Mouse (Mus musculus) myocyte (in vitro differentiated cells): Measurements from ENCODE around the gene Mrpl33. TPM values are rescaled to one million over a fixed set of nuclear protein-coding genes. Genes with fewer than 3 reads are reported as not detected.

Experiments
- H3K27me3 ChIP-seq: one replicate; pipeline ENCODE4 v1.6.1; 2011; ENCODE audit not compliant: control insufficient read depth, insufficient read depth, insufficient read length
- H3K36me3 ChIP-seq: one replicate; pipeline ENCODE4 v1.6.1; 2011; ENCODE audit not compliant: control insufficient read depth, insufficient read depth
- H3K4me2 ChIP-seq: one replicate; pipeline ENCODE4 v1.6.1; 2011; ENCODE audit warnings: low read depth, control low read depth
- H3K4me3 ChIP-seq: one replicate; pipeline ENCODE4 v1.5.1; 2011; ENCODE audit warnings: mild to moderate bottlenecking, control low read depth, moderate library complexity
- H3K79me2 ChIP-seq: one replicate; pipeline ENCODE4 v1.6.1; 2011; ENCODE audit not compliant: control insufficient read depth, insufficient read depth
- H3ac ChIP-seq: one replicate; pipeline ENCODE4 v1.6.1; 2011; ENCODE audit not compliant: control insufficient read depth, insufficient read length
- CEBPB ChIP-seq: IDR thresholded peaks from 2 replicates; pipeline ENCODE4 v1.6.1; 2011; ENCODE audit warnings: mild to moderate bottlenecking, moderate library complexity; ENCODE audit not compliant: poor library complexity, insufficient read depth, severe bottlenecking
- E2F4 ChIP-seq: IDR thresholded peaks from one replicate; pipeline ENCODE4 v1.6.1; 2011; ENCODE audit warnings: mild to moderate bottlenecking, control low read depth, moderate library complexity; ENCODE audit not compliant: insufficient read depth
- MAX ChIP-seq: IDR thresholded peaks from one replicate; pipeline ENCODE4 v1.6.1; 2011; ENCODE audit warnings: low read depth, mild to moderate bottlenecking, control low read depth
- MYOD1 ChIP-seq, 3 experiments: IDR thresholded peaks; one replicate each; pipeline ENCODE4 v1.6.1; 2011; ENCODE audit warnings: control low read depth in 2 of 3, low read depth in 2 of 3, mild to moderate bottlenecking in 2 of 3, moderate library complexity in 1 of 3; ENCODE audit not compliant: insufficient read length in 2 of 3, control insufficient read depth in 1 of 3
- MYOG ChIP-seq, 3 experiments: IDR thresholded peaks; one replicate each; pipeline ENCODE4 v1.6.1; 2011; ENCODE audit warnings: control low read depth in 2 of 3, low read depth in 2 of 3, mild to moderate bottlenecking in 2 of 3; ENCODE audit not compliant: insufficient read length in 2 of 3, control insufficient read depth in 1 of 3, insufficient read depth in 1 of 3
- POLR2A ChIP-seq: IDR thresholded peaks from one replicate; pipeline ENCODE4 v1.6.1; 2011; ENCODE audit warnings: low read depth, mild to moderate bottlenecking, control low read depth, moderate library complexity; ENCODE audit not compliant: insufficient read length
- POLR2AphosphoS2 ChIP-seq: IDR thresholded peaks from one replicate; pipeline ENCODE4 v1.6.1; 2011; ENCODE audit warnings: low read depth, control low read depth; ENCODE audit not compliant: insufficient read length
- REST ChIP-seq: IDR thresholded peaks from one replicate; pipeline ENCODE4 v1.6.1; 2011; ENCODE audit warnings: mild to moderate bottlenecking, control low read depth, moderate library complexity; ENCODE audit not compliant: insufficient read depth, insufficient read length
- SRF ChIP-seq: IDR thresholded peaks from one replicate; pipeline ENCODE4 v1.6.1; 2011; ENCODE audit warnings: low read depth; ENCODE audit not compliant: control insufficient read depth, insufficient read length
- TCF12 ChIP-seq: IDR thresholded peaks from one replicate; pipeline ENCODE4 v1.6.1; 2011; ENCODE audit warnings: mild to moderate bottlenecking, control low read depth; ENCODE audit not compliant: poor library complexity, insufficient read depth, severe bottlenecking
- TCF3 ChIP-seq: IDR thresholded peaks from one replicate; pipeline ENCODE4 v1.6.1; 2011; ENCODE audit warnings: low read depth, control low read depth; ENCODE audit not compliant: insufficient read length
- USF1 ChIP-seq: IDR thresholded peaks from one replicate; pipeline ENCODE4 v1.6.1; 2011; ENCODE audit warnings: low read depth, mild to moderate bottlenecking, control low read depth, moderate library complexity
- polyA plus RNA-seq: library from polyadenylated mRNA; unstranded; fragments of >200 nt; fragmentation: generic; extraction: Trizol; gene quantifications from one replicate; pipeline ENCODE4 v1.2.1, GENCODE M21; 2012; ENCODE audit warnings: missing spikeins

Gene Mrpl33
- 241 TPM for polyA plus RNA-seq

- Histone ChIP-seq H3K4me3 (no peak within 1 kb of the TSS), H3K27me3 (no peaks in the 10 kb centered on the region), H3K79me2 (no peaks in the 10 kb centered on the region), H3K4me2 (no peak within 1 kb of the TSS), H3ac (no peak within 1 kb of the TSS), H3K36me3 (no peaks in the 10 kb centered on the region)
- no peak for TF ChIP-seq TCF12
- TF ChIP-seq MAX, result no peak
Observed at GRCm38 (mm10) chr5:31596481-31597429, at the start of gene Mrpl33. TSS of gene Mrpl33 (plus strand) at chr5:31596935.

- Histone ChIP-seq H3K79me2 (no peaks in the 10 kb centered on the region), H3K36me3 (peaks cover 22% of the 10 kb centered on the region), H3K4me3 (no peak overlapping the region), H3ac (no peak overlapping the region), H3K27me3 (no peaks in the 10 kb centered on the region), H3K4me2 (no peak overlapping the region)
- TF ChIP-seq MYOG (IDR thresholded peaks at IDR 0.05; ENCODE audit: control insufficient read depth in 1 of 3, insufficient read depth in 1 of 3, insufficient read length in 2 of 3, low read depth in 2 of 3), result no peak
Observed at GRCm38 (mm10) chr5:31559401-31559800, 37.3 kb upstream of the Mrpl33 start.

GRCm38 (mm10) chr5:31560352-31560751 lies 36.4 kb upstream of the Mrpl33 start:
- Histone ChIP-seq H3ac (no peak overlapping the region), H3K36me3 (peaks cover 12% of the 10 kb centered on the region), H3K27me3 (no peaks in the 10 kb centered on the region), H3K4me2 (no peak overlapping the region), H3K4me3 (no peak overlapping the region), H3K79me2 (no peaks in the 10 kb centered on the region)
- no peak for TF ChIP-seq MYOG (IDR thresholded peaks at IDR 0.05; ENCODE audit: control insufficient read depth in 1 of 3, insufficient read depth in 1 of 3, insufficient read length in 2 of 3, low read depth in 2 of 3)
- TF ChIP-seq E2F4, result no peak
- TF ChIP-seq SRF, result no peak
- no peak for TF ChIP-seq REST
- TF ChIP-seq POLR2AphosphoS2, result no peak
- no peak for TF ChIP-seq POLR2A

GRCm38 (mm10) chr5:31562036-31562666 lies 34.6 kb upstream of the Mrpl33 start:
- Histone ChIP-seq H3K4me2 (no peak overlapping the region), H3K4me3 (no peak overlapping the region), H3K27me3 (no peaks in the 10 kb centered on the region), H3K79me2 (no peaks in the 10 kb centered on the region), H3ac (no peak overlapping the region), H3K36me3 (no peaks in the 10 kb centered on the region)
- TF ChIP-seq TCF3 (no peak), POLR2AphosphoS2 (no peak), SRF (no peak), MYOD1 (IDR thresholded peaks at IDR 0.05; ENCODE audit: control insufficient read depth in 1 of 3, insufficient read length in 2 of 3, low read depth in 2 of 3) (peak; percentile 35 to 68 (median 65)), USF1 (no peak), MYOG (IDR thresholded peaks at IDR 0.05; ENCODE audit: control insufficient read depth in 1 of 3, insufficient read depth in 1 of 3, insufficient read length in 2 of 3, low read depth in 2 of 3) (peak in 1 of 3 experiments; percentile 43), CEBPB (no peak), MAX (no peak), REST (no peak), E2F4 (no peak), TCF12 (no peak)

GRCm38 (mm10) chr5:31563496-31563895 lies 33.2 kb upstream of the Mrpl33 start:
- Histone ChIP-seq H3K36me3 (no peaks in the 10 kb centered on the region), H3ac (no peak overlapping the region), H3K79me2 (no peaks in the 10 kb centered on the region), H3K4me2 (peak overlapping the region; percentile 24), H3K27me3 (no peaks in the 10 kb centered on the region), H3K4me3 (no peak overlapping the region)
- TF ChIP-seq TCF12 (no peak), USF1 (no peak), TCF3 (no peak), MAX (no peak), POLR2AphosphoS2 (no peak), REST (no peak), MYOG (IDR thresholded peaks at IDR 0.05; ENCODE audit: control insufficient read depth in 1 of 3, insufficient read depth in 1 of 3, insufficient read length in 2 of 3, low read depth in 2 of 3) (no peak), SRF (no peak), MYOD1 (IDR thresholded peaks at IDR 0.05; ENCODE audit: control insufficient read depth in 1 of 3, insufficient read length in 2 of 3, low read depth in 2 of 3) (no peak), E2F4 (no peak), CEBPB (no peak), POLR2A (no peak)
